Mouse (Mus musculus) brain, embryonic 14.5 days (tissue): ENCODE measurements around the gene P2rx3.

Experiments used
- CTCF ChIP-seq: fragments of 200-500 bp; IDR thresholded peaks from 2 replicates; pipeline ENCODE4 v1.5.1; 2012; ENCODE audit warnings: inconsistent platforms, mild to moderate bottlenecking, moderate library complexity, borderline replicate concordance; ENCODE audit not compliant: insufficient read depth, insufficient read length; ENCODE audit errors: extremely low read depth
- POLR2A ChIP-seq: fragments of 200-500 bp; IDR thresholded peaks from 2 replicates; pipeline ENCODE4 v1.6.1; 2012; ENCODE audit warnings: mild to moderate bottlenecking, inconsistent platforms, borderline replicate concordance; ENCODE audit not compliant: poor library complexity, insufficient read depth, insufficient read length, severe bottlenecking; ENCODE audit errors: extremely low read depth

DNA sequence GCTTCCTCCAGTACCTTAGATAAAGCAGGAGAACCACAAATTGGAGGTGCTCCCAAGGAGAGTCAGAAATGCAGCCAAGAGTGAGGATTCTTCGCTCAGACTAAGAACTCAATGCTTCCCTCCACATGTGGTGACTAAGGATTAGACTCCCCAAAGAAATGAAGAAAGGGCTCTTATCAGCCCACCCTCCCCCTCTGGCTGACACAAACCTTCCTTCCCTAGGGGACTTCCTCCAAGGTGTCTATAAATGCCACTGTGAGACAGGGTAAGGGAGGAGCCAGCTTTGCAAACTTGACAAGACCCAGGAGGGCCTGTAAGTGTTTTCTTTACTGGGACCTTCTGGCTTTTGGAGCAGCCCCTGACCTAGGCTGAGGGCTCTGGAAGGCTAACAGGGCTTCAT, 57.1 kb downstream of the P2rx3 start, which contains the start of gene Prg2:
- no peak for TF ChIP-seq POLR2A
- no peak for TF ChIP-seq CTCF
